Mouse (Mus musculus) cerebellum, postnatal 4 days (tissue): ENCODE data around the gene Srd5a1.
"Not testable (repeated sequence)": the region's sequence is repeated elsewhere in the genome, so short reads cannot be mapped to it uniquely, and the experiment has no call there.

Source experiments
- DNase-seq, 2 experiments: peaks; one replicate each; pipeline ENCODE4 v3.0.0; 2022; ENCODE audit warnings: low spot score in 2 of 2, mixed read lengths in 1 of 2

Srd5a1 gene

GRCm38 (mm10) chr13:69576676-69577075, 34.6 kb downstream of the Srd5a1 start:
- DNase-seq: peak in 1 of 2 experiments; percentile 26

GRCm38 (mm10) chr13:69572594-69572993, 38.6 kb downstream of the Srd5a1 start:
- no peak for DNase-seq

GRCm38 (mm10) chr13:69569201-69569600, 42.0 kb downstream of the Srd5a1 start:
- DNase-seq: no peak

GRCm38 (mm10) chr13:69565401-69565800, 45.8 kb downstream of the Srd5a1 start:
- DNase-seq: not testable (repeated sequence)

GRCm38 (mm10) chr13:69564573-69564972, 46.7 kb downstream of the Srd5a1 start:
- no peak for DNase-seq

- no peak for DNase-seq
These were observed 47.3 kb downstream of the Srd5a1 start for GRCm38 (mm10) chr13:69563905-69564304.

- DNase-seq: no peak
These were observed 48.3 kb downstream of the Srd5a1 start for GRCm38 (mm10) chr13:69562654-69563574.

GRCm38 (mm10) chr13:69562004-69562403, 49.2 kb downstream of the Srd5a1 start:
- no peak for DNase-seq

GRCm38 (mm10) chr13:69559291-69559961, 51.8 kb downstream of the Srd5a1 start:
- no peak for DNase-seq

- peak in 1 of 2 experiments; percentile 39 for DNase-seq
These were observed 53.1 kb downstream of the Srd5a1 start for GRCm38 (mm10) chr13:69558098-69558660.

GRCm38 (mm10) chr13:69556728-69557127, 54.5 kb downstream of the Srd5a1 start:
- DNase-seq: no peak

- DNase-seq: no peak
These were observed 55.2 kb downstream of the Srd5a1 start for GRCm38 (mm10) chr13:69555957-69556482.

GRCm38 (mm10) chr13:69555045-69555444, 56.2 kb downstream of the Srd5a1 start:
- no peak for DNase-seq

GRCm38 (mm10) chr13:69554255-69554654, 57.0 kb downstream of the Srd5a1 start:
- DNase-seq: no peak

- DNase-seq: peak in 1 of 2 experiments; percentile 39
These were observed 58.2 kb downstream of the Srd5a1 start for GRCm38 (mm10) chr13:69553024-69553423.

- no peak for DNase-seq
These were observed 60.4 kb downstream of the Srd5a1 start for GRCm38 (mm10) chr13:69550831-69551230.

- DNase-seq: no peak
These were observed 61.3 kb downstream of the Srd5a1 start for GRCm38 (mm10) chr13:69549980-69550379.

- DNase-seq: no peak
These were observed 63.6 kb downstream of the Srd5a1 start for GRCm38 (mm10) chr13:69547488-69548180.

GRCm38 (mm10) chr13:69545019-69545418, 66.2 kb downstream of the Srd5a1 start:
- peak in 1 of 2 experiments; percentile 40 for DNase-seq

GRCm38 (mm10) chr13:69543595-69543994, 67.6 kb downstream of the Srd5a1 start:
- DNase-seq: no peak

- no peak for DNase-seq
These were observed 68.5 kb downstream of the Srd5a1 start for GRCm38 (mm10) chr13:69542571-69543352.
